Mouse (Mus musculus) lung, postnatal 25 days (tissue): ENCODE measurements at regions not wholly inside any gene's neighbourhood (a gene's known extent, or its start where the extent isn't known, plus 50 kb on each side); places are given as distances from the start of the nearest gene placed in this dataset.

Experiments used
- DNase-seq: peaks from one replicate; pipeline ENCODE4 v3.0.0; 2022; ENCODE audit warnings: low spot score

- no peak for DNase-seq
These were observed 66.2 kb downstream of the Isl1 start for GRCm38 (mm10) chr13:116243272-116243784.

DNA sequence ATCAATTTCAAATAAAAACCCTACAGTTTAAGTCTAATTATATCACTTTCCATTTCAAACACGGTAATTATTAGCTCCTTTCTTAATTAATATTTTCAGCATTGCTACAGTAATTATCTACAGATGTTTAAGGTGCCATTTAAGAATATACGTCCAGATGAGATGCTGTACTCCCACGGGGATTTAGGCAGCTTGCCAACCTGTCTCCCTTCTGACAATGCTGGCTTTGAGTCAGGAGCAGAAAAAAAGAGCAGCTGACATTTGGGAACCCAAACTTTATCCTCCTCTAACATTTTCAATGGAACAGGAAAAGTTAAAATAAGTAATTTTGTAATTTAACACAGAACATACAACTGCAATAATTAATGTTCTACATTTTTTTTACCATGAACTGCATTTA lies 94.4 kb downstream of the Isl1 start:
- DNase-seq, result no peak

DNA sequence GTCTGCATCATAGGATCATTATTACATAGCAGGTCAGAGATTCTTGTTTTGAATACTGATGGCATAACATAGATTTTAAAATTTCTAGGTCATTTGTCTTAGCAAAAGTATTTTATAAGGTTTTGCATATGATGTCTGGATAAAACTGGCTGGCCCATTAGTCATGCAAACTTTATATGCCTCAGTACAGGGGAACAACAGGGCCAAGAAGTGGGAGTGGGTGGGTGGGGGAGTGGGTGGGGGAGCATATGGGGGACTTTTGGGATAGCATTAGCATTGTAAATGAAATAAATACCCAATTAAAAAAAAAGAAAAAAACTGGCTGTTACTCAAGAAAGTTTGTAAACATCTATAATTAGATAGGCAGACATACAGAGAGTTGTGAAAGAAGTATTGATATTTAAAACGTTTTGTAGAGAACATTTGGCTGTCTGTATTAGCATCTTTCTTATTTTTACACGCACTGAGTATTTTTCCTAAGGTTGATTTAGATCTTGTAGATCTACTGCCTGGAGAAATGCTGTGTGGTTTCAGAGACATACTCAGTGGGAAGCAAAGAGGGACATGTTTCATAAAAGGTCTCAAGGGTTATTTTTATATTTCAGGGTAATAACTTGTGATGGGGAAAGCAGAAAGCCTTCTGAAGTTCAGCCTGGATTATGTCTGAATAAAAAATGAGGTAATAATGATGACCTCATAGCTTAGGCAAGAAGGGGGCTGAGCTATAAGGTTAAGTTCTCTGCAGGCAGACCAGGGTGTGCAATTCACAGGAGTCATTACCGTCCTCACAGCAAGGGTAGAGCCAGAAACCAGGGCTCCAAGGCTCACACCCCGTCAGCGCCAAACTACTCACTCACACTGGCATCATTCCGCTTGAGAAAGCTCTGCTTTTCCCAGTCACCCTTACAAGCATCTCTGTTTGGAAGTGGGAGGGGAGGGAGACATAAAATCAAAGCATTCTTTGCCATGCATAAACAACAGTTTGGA lies 95.4 kb downstream of the Isl1 start:
- DNase-seq, result no peak

- DNase-seq, result no peak
These were observed 108.1 kb downstream of the Isl1 start for GRCm38 (mm10) chr13:116201177-116201920.

DNA sequence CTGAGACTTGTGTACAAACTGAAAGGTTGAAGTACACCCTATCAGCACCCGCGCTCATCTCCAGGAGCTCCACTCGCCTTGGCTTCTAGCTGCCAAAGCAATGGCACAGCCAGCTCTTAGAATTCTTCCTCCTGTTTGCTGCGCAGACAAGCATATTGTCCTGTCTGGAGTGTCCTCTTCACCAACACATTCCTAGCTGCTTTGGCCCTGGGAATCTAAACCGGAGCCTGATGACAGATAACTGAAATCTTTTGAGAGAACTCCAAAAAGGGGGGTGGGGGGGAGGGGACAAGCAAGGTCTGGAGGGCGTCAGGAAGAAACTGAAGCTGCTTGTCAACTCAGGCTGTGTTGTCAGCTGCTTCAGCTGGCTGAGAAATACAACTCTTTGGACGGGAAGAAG lies 122.4 kb downstream of the Isl1 start:
- DNase-seq, result no peak

DNA sequence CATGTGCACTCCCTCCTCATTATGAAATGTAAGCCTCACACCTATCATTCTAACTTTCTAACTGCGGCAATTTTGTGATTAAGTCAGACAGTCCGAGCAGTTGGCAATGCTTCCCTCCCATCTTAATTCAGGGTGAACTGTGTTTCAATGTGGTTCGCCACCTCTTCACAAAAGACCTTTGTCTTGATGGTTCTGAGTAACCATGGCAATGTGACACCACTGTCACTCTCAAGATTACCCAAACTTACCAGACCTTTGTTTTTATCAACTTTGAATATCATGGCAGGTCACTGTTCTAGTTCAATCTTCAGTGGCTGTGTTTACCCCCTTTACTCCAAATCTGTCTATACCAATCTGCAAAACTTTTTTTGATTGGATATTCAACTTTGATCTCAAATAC lies 131.7 kb downstream of the Isl1 start:
- DNase-seq, result no peak

DNA sequence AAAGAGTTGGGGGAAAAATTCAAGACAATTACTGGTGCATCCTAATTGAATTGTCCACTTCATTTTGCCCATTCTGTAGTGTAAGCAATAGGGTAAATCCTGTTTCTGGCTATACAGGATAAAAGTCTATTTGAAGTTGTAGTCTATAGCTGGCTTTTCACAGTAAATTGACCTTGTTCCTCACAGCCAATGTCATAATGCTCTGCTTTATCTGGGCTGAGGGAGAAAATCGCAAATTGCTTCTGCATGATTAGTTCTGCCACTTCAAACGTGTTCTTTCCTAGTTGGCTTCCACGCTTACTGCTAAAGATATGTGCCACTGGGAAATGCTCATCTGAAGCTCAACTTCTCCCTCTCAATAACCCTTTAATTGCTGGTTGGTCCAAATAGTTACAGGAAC lies 134.5 kb downstream of the Isl1 start:
- no peak for DNase-seq

- DNase-seq, result no peak
These were observed 135.6 kb downstream of the Isl1 start for GRCm38 (mm10) chr13:116173866-116174265.

DNA sequence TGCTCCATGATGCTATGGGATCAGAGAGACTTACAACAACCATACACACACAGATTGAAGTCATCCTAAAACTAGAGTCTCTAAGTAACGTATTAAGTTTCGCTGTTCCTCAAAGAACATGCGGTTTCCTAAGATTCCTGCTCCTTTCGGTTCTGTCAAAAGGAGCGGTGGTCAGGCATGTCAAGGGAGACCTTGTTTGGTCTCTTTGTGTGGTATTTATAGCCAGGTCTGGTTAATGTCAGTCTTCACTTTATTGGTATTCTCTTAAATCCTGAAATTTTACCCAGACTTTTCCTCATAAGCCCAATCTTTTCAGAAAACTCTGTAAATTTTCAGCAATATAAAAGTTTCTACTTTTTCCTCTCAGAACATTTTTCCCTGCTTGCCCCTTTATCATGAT lies 166.5 kb downstream of the Isl1 start:
- DNase-seq, result no peak

- DNase-seq, result no peak
These were observed 190.8 kb downstream of the Isl1 start for GRCm38 (mm10) chr13:116118664-116119063.

DNA sequence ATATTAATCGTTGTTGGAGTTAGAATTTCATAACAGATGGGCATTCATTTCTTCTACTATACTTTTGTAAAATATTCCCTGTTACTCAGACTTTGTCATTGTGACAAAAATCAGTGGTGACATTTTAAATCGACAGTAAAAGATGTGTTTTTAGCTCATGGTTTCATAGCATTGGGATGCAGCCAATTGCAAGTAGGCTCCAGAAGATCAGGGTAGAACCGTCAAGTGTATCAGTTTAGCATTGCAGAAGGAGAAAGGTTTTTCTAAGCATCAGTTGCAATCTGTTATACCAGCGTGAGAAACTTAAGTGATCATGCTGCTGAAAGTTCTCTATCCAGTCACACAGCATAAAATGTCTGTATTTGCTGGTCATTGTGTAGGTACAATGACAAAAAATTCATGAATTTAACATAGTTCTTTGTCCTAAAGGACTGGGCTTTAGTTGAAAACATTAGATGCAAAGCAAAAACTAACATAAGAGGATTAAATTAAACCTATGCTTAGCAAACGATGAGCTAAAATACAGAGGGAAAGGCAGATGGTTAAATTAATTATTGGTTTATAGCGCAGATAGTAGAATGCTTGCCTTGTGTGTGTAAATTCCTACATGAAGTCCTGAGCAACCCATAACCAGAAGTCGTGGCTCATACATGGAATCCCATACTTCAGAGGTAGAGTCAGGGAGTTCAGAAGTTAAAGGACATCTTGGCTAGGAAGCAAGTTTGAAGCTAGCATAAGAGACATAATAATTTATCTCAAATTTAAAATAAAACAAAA lies 198.3 kb downstream of the Isl1 start:
- DNase-seq, result no peak

GRCm38 (mm10) chr13:116110578-116110977 lies 198.9 kb downstream of the Isl1 start:
- no peak for DNase-seq

DNA sequence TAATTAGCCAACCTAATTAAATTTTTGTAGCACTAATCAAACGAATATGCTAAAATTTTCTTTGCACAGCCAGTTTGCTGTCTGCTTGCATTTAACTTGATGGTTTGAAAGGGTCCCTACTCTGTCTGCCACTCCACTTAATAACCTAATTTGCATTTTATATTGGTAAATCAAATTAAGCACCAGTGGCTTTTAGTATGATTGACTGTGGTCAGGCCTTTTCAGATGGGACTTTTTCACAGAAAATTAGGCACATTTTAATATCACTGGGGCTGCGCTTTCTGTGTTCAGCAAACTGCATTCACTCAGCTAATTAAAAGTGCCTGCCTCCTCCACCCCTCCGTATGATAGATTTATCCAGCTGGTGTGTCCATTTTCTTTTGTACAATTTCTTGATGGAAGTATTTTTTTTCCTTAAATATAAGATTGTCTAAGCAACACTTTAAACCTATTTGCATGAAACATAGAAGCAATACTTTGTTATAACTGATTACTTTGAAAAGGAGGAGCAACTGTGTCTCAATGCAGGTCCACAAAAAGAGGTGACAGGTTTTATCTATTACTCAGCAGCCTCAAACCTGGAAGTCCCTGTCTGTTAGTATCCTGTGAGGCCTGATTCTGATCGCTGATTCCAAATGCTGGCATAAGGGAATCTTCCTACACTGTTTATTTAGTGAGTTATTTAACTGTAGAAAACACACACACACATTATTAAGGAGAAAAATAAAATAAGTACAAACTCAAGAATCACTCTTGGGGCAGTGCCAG lies 221.8 kb downstream of the Isl1 start:
- DNase-seq, result no peak

- DNase-seq, result no peak
These were observed 222.3 kb downstream of the Isl1 start for GRCm38 (mm10) chr13:116087140-116087539.

GRCm38 (mm10) chr13:116056976-116057647 lies 252.4 kb downstream of the Isl1 start:
- DNase-seq, result no peak

DNA sequence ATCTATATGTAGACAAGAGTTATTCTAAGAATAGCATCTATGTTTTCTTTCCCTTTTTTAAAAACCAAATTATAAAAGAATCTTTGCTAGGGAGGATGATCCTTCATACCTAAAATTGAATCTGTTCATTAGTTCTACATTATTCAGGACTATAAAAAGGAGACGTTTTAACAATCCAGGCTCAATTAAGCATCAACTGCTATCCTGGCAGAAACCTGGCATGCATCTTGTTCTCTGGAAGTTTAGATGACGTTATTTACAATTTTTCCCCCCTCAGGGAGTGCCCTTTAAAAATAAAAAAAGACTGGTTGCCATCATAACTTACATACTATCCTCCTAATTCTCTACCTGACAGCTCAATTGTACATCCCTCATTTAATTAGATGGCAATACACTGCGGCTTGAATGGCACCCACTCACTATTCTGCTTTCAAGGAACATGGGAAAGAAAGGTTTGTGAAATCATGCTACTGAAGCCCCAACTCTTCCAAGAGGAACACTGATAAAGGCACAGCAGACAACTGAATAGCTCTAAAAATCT lies 253.3 kb downstream of the Isl1 start:
- DNase-seq, result no peak

DNA sequence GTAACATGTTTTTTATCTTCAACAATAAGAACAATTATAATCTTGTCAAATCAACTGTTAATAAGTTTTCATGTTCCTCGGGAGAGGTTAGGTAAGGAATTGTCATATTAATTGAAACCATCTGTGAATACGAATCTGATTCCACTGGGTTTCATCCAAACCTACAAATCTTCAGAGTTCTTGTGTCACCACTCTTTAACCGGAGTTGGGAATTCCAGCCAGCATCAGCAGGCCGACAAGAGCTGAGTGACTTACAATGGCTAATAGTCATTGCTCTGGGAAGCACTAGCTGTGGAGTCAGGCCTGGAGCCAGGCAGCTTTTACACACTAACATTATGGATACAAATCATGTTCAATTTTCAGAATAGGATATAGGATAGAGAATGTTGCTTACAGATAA lies 273.3 kb downstream of the Isl1 start:
- no peak for DNase-seq

DNA sequence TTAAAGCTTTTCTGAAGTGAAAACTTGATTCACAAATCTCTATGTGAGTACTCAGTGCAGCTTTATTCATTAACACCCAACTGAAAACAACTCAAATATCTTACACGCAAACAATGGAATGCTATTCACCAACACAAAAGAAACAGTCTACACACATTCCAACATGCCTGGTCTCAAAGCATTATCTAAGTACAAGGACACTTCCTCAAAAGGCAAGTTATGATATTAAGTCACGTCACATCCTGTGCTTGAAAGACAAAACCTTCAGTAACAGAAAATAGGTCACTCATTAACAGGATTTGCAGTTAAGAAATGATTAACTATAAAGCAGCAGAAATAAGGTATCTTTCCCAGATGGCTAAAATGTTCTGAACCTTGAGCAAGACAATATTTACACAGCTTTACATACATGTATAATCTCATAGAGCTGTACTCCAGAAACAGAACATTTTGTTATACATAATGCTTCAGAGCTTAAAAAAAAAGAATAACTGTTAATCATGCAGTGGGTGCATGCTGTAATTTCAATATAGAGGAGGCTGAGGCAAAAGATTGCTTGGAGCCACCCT lies 279.3 kb downstream of the Isl1 start:
- DNase-seq, result no peak

GRCm38 (mm10) chr13:116028583-116028982 lies 280.9 kb downstream of the Isl1 start:
- DNase-seq, result no peak

DNA sequence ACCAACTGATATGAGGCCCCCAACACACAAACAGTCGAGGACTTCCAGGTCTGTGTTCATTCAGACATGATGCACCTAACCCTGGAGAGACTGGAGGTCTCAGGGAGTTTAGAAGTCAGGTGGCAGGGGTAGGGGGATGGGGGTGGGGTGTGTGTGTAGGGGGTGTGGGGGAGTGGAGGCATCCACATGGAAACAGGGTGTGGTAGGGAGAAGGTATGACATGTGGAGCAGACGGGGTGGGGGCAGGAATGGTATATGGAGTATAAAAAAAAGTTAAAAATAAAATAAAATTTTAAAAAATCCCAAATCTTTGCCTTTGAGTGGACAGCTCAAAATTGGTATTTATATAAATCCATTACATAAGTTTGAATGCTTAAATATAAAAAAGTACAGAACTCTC lies 282.3 kb downstream of the Isl1 start:
- no peak for DNase-seq
